Mouse (Mus musculus): ENCODE results near the gene Sytl3.

Sytl3 gene

GRCm38 (mm10) chr17:6781273-6781672, 122.4 kb downstream of the Sytl3 start:
- no peak for DNase-seq

GRCm38 (mm10) chr17:6782033-6782526, 123.2 kb downstream of the Sytl3 start:
- peak; percentile 93 for DNase-seq

GRCm38 (mm10) chr17:6782611-6783005, 123.7 kb downstream of the Sytl3 start, which contains the start of gene Ezr:
Gene Ezr (minus strand): TSS chr17:6782784.
- peak; percentile 99 for DNase-seq

- DNase-seq = peak; percentile 96
Observed at GRCm38 (mm10) chr17:6783006-6783661, 124.2 kb downstream of the Sytl3 start.

GRCm38 (mm10) chr17:6783756-6784357, 125.0 kb downstream of the Sytl3 start:
- no peak for DNase-seq

GRCm38 (mm10) chr17:6787241-6787640, 128.3 kb downstream of the Sytl3 start:
- DNase-seq = no peak

Measured in heart, adult 11 months (tissue).